Mouse (Mus musculus) thymus, adult 2 months (tissue): ENCODE results near the gene Gm609.

Experiments used
- CTCF ChIP-seq: fragments of 200-500 bp; IDR thresholded peaks from 2 replicates; pipeline ENCODE4 v1.5.1; 2012; ENCODE audit warnings: mild to moderate bottlenecking, control low read depth, low read length, moderate library complexity, borderline replicate concordance; ENCODE audit not compliant: control insufficient read depth, poor library complexity, insufficient read depth; ENCODE audit errors: extremely low read depth
- POLR2A ChIP-seq: fragments of 200-500 bp; IDR thresholded peaks from 2 replicates; pipeline ENCODE4 v1.6.1; 2012; ENCODE audit warnings: mild to moderate bottlenecking, low read length, control low read depth, moderate library complexity; ENCODE audit not compliant: control insufficient read depth, poor library complexity, insufficient read depth; ENCODE audit errors: extremely low read depth

DNA sequence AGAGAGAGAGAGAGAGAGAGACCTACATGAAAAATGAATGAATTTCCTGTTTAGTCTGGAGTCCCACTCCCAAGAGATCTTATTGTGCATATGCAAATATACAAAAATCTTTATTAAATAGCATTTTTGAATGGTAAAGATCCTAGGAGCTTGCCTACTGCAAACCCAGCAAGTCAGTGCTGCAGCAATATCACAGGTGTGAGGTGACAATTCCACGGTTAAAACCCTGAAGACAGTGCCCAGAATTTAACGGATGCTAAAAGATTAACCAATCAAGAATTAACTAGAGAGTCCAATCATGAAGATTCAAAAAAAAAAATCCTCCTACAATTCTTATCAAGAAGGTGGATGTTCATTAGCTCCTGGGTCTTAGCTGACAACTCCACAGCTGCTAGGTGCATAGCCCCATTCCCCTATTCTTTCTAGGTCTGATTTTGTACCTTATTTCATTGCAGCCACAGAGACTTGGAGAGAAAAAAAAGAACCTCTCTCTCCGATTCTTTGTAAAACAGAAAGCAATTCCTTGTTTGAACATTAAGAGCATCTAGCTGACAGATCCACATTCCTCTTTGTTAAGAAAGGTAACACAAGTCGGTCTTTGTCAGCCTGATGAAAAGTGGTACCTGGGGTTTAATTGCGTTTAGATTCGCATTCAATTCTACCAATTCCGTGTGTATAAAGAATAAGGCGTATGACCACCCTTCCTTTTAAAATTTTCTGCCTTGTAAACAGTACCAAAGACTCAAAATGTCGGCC is 84.9 kb downstream of the Gm609 start:
- TF ChIP-seq CTCF (no peak), POLR2A (no peak)
